Mouse (Mus musculus) kidney, embryonic 16.5 days (tissue): ENCODE measurements at regions not wholly inside any gene's neighbourhood (a gene's known extent, or its start where the extent isn't known, plus 50 kb on each side); places are given as distances from the start of the nearest gene placed in this dataset.
A peak's percentile ranks its signal among the peaks of the same experiment; 100 is the strongest.
"Not testable (repeated sequence)": the region's sequence is repeated elsewhere in the genome, so short reads cannot be mapped to it uniquely, and the experiment has no call there.

ENCODE experiments used
- ATAC-seq: fragments of 200-750 bp; cut with Nextera tagmentation; 2 replicates; pipeline ENCODE4 v1.8.0; 2017; ENCODE audit warnings: moderate TSS enrichment; ENCODE audit not compliant: low FRiP score, low TSS enrichment
- H3K27ac ChIP-seq: fragments of 300-500 bp; sonication (generic); 2 replicates; pipeline ENCODE4 v1.5.1; 2014; ENCODE audit warnings: low read length
- H3K27me3 ChIP-seq: fragments of 300-500 bp; sonication (generic); 2 replicates; pipeline ENCODE4 v1.6.1; 2014; ENCODE audit warnings: low read length, control low read depth, mixed read lengths; ENCODE audit not compliant: insufficient read depth
- H3K36me3 ChIP-seq: fragments of 300-500 bp; sonication (generic); 2 replicates; pipeline ENCODE4 v1.6.1; 2014; ENCODE audit warnings: low read length, control low read depth, mixed read lengths; ENCODE audit not compliant: insufficient read depth
- H3K4me1 ChIP-seq: fragments of 300-500 bp; sonication (generic); 2 replicates; pipeline ENCODE4 v1.6.1; 2014; ENCODE audit warnings: low read length, control low read depth, mixed read lengths; ENCODE audit not compliant: insufficient read depth
- H3K4me2 ChIP-seq: fragments of 300-500 bp; sonication (generic); replicated peaks from 2 replicates; pipeline ENCODE4 v1.6.1; 2014; ENCODE audit warnings: low read depth, low read length
- H3K4me3 ChIP-seq: fragments of 300-500 bp; sonication (generic); 2 replicates; pipeline ENCODE4 v1.5.1; 2014; ENCODE audit warnings: mild to moderate bottlenecking, low read length
- H3K9ac ChIP-seq: fragments of 300-500 bp; sonication (generic); replicated peaks from 2 replicates; pipeline ENCODE4 v1.6.1; 2014; ENCODE audit warnings: low read length
- H3K9me3 ChIP-seq: fragments of 300-500 bp; sonication (generic); 2 replicates; pipeline ENCODE4 v1.6.1; 2016; ENCODE audit warnings: low read length, control low read depth
- WGBS: fragments of 180-500 bp; shearing (Covaris S2); extraction: QIAGEN DNeasy Blood & Tissue Kit; methylation state at CpG from one replicate; pipeline ENCODE4 v1.1.7; 2014; 5-methylcytosine and 5-hydroxymethylcytosine counted together

DNA sequence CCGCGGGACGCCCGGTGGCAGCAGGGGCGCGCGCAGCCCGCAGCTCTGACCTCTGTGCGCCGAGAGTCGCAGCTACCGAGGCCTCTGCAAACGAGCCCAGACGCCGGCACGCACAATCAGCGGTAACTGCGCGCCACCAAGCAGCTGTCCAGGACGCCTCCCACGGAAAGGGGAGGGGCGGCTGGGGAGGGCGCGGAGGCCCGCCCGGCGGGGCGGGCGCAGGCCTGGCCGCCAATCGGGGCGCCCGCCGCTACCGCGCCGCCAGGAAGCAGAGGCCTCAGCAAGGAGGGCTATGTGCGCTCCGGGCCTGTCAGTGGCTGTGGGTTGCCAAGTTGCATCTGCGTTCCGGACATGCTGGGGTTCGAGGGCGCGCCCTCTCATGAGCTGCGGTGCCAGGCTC is 613.3 kb upstream of the Ywhaq start:
- H3K27ac ChIP-seq, H3K9ac ChIP-seq, H3K9me3 ChIP-seq, H3K4me1 ChIP-seq, H3K36me3 ChIP-seq, ATAC-seq, H3K27me3 ChIP-seq: not testable (repeated sequence)
- peak overlapping the region; percentile 38 for H3K4me2 ChIP-seq
- peak overlapping the region; percentile 23 for H3K4me3 ChIP-seq
- WGBS = 3% methylated on average over 28 of the region's 45 CpGs

DNA sequence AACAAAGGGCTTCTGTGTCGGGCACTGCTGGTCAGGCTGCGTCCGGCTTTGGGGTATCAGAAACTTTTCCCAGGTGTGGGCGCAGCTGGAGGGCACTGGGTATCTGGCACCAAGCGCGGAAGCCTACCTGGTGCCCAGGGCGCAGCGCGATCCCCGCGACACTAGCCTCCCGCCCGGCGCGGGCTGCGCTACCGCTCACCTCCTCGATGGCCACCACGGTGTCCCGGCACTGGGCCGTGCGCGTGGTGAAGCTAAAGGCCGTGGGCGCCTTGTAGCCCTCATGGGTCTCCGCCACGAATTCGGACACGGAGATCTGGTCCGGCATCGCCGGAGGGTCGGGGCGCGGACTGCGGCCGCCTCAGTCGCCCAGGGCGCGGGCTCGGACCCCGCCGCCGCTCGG is 612.8 kb upstream of the Ywhaq start:
- not testable (repeated sequence) for H3K9me3 ChIP-seq, H3K27me3 ChIP-seq, H3K27ac ChIP-seq, H3K4me1 ChIP-seq, ATAC-seq, H3K9ac ChIP-seq, H3K36me3 ChIP-seq
- WGBS = 9% methylated on average over 27 of the region's 45 CpGs
- H3K4me2 ChIP-seq = peak overlapping the region; percentile 38
- peak overlapping the region; percentile 23 for H3K4me3 ChIP-seq
